Mouse (Mus musculus): ENCODE data around the gene Cavin1. TPM values are rescaled to one million over a fixed set of nuclear protein-coding genes. Genes with fewer than 3 reads are reported as not detected.

Gene Cavin1
- total RNA-seq, 4 experiments from 2014 or later, result 125 to 153 (median 134) TPM

- DNase-seq (ENCODE audit: low spot score in 2 of 2), result no peak
Measured at GRCm38 (mm10) chr11:100981236-100981635, 10.5 kb upstream of the Cavin1 start.

GRCm38 (mm10) chr11:100980438-100980837, 9.8 kb upstream of the Cavin1 start:
- no peak for DNase-seq (ENCODE audit: low spot score in 2 of 2)

GRCm38 (mm10) chr11:100979887-100980286, 9.2 kb upstream of the Cavin1 start:
- no peak for DNase-seq (ENCODE audit: low spot score in 2 of 2)

- no peak for DNase-seq (ENCODE audit: low spot score in 2 of 2)
Measured at GRCm38 (mm10) chr11:100975241-100975640, 4.6 kb upstream of the Cavin1 start.

GRCm38 (mm10) chr11:100974381-100974970, 3.8 kb upstream of the Cavin1 start:
- DNase-seq (ENCODE audit: low spot score in 2 of 2), result no peak

GRCm38 (mm10) chr11:100973245-100973644, 2.6 kb upstream of the Cavin1 start:
- DNase-seq (ENCODE audit: low spot score in 2 of 2), result no peak

- no peak for DNase-seq (ENCODE audit: low spot score in 2 of 2)
Measured at GRCm38 (mm10) chr11:100971455-100971854, 768 bp upstream of the Cavin1 start.

- DNase-seq (ENCODE audit: low spot score in 2 of 2), result peak; percentile 54 to 68
Measured at GRCm38 (mm10) chr11:100969744-100970556, 737 bp downstream of the Cavin1 start.

GRCm38 (mm10) chr11:100969189-100969743, 1.4 kb downstream of the Cavin1 start:
- DNase-seq (ENCODE audit: low spot score in 2 of 2), result peak in 1 of 2 experiments; percentile 42

- no peak for DNase-seq (ENCODE audit: low spot score in 2 of 2)
Measured at GRCm38 (mm10) chr11:100968501-100968900, 2.2 kb downstream of the Cavin1 start.

GRCm38 (mm10) chr11:100967881-100968420, 2.7 kb downstream of the Cavin1 start:
- no peak for DNase-seq (ENCODE audit: low spot score in 2 of 2)

- no peak for DNase-seq (ENCODE audit: low spot score in 2 of 2)
Measured at GRCm38 (mm10) chr11:100967376-100967775, 3.3 kb downstream of the Cavin1 start.

GRCm38 (mm10) chr11:100965760-100966159, 4.9 kb downstream of the Cavin1 start:
- no peak for DNase-seq (ENCODE audit: low spot score in 2 of 2)

GRCm38 (mm10) chr11:100964901-100965542, 5.7 kb downstream of the Cavin1 start:
- DNase-seq (ENCODE audit: low spot score in 2 of 2), result no peak

- no peak for DNase-seq (ENCODE audit: low spot score in 2 of 2)
Measured at GRCm38 (mm10) chr11:100964180-100964579, 6.5 kb downstream of the Cavin1 start.

GRCm38 (mm10) chr11:100963647-100964046, 7.0 kb downstream of the Cavin1 start:
- peak in 1 of 2 experiments; percentile 49 for DNase-seq (ENCODE audit: low spot score in 2 of 2)

- peak in 1 of 2 experiments; percentile 66 for DNase-seq (ENCODE audit: low spot score in 2 of 2)
Measured at GRCm38 (mm10) chr11:100962371-100962911, 8.2 kb downstream of the Cavin1 start.

- peak; percentile 75 to 81 for DNase-seq (ENCODE audit: low spot score in 2 of 2)
Measured at GRCm38 (mm10) chr11:100960540-100960939, 10.1 kb downstream of the Cavin1 start.

GRCm38 (mm10) chr11:100959826-100960225, 10.9 kb downstream of the Cavin1 start:
- DNase-seq (ENCODE audit: low spot score in 2 of 2), result no peak

GRCm38 (mm10) chr11:100959464-100959810, 11.2 kb downstream of the Cavin1 start:
- peak in 1 of 2 experiments; percentile 52 for DNase-seq (ENCODE audit: low spot score in 2 of 2)
